Mouse (Mus musculus): ENCODE measurements around the gene Cntrob. TPM values are rescaled to one million over a fixed set of nuclear protein-coding genes. Genes with fewer than 3 reads are reported as not detected.

Cntrob gene
- polyA plus RNA-seq (2012; ENCODE audit: insufficient read depth, insufficient read length, missing spikeins) = 15.4 and 16.8 TPM in 2 replicates

GRCm38 (mm10) chr11:69323667-69324111 lies at the start of gene Cntrob, which contains the start of gene Trappc1:
Gene Cntrob (minus strand): TSS chr11:69323775.
Gene Trappc1 (plus strand): TSS chr11:69323980.
- H3K4me1 ChIP-seq (ENCODE audit: control insufficient read depth, insufficient read depth, low read length) = peaks cover 14% of the 10 kb centered on the region
- H3K4me3 ChIP-seq (ENCODE audit: insufficient read depth, low read length) = peak within 1 kb of the TSS; percentile 68
- peak within 1 kb of the TSS; percentile 64 for H3K27ac ChIP-seq (ENCODE audit: insufficient read depth, low read depth, low read length)
- TF ChIP-seq POLR2A (IDR thresholded peaks at IDR 0.05; ENCODE audit: borderline replicate concordance, low read depth, low read length) (0 out of 2 replicates have a peak, but pooled peaks have one; percentile 54), CTCF (IDR thresholded peaks at IDR 0.05; ENCODE audit: low read depth, low read length) (no peak)

- no peak overlapping the region for H3K27ac ChIP-seq (ENCODE audit: insufficient read depth, low read depth, low read length)
- no peak for TF ChIP-seq POLR2A (IDR thresholded peaks at IDR 0.05; ENCODE audit: borderline replicate concordance, low read depth, low read length)
- no peak for TF ChIP-seq CTCF (IDR thresholded peaks at IDR 0.05; ENCODE audit: low read depth, low read length)
- H3K4me3 ChIP-seq (ENCODE audit: insufficient read depth, low read length) = no peak overlapping the region
- peaks cover 2% of the 10 kb centered on the region; the same call in 1 of the 2 replicates for H3K4me1 ChIP-seq (ENCODE audit: control insufficient read depth, insufficient read depth, low read length)
These were observed 49.2 kb upstream of the Cntrob start for GRCm38 (mm10) chr11:69372780-69373170.

- no peak overlapping the region for H3K4me3 ChIP-seq (ENCODE audit: insufficient read depth, low read length)
- no peak overlapping the region for H3K27ac ChIP-seq (ENCODE audit: insufficient read depth, low read depth, low read length)
- TF ChIP-seq POLR2A (IDR thresholded peaks at IDR 0.05; ENCODE audit: borderline replicate concordance, low read depth, low read length) (no peak), CTCF (IDR thresholded peaks at IDR 0.05; ENCODE audit: low read depth, low read length) (no peak)
- H3K4me1 ChIP-seq (ENCODE audit: control insufficient read depth, insufficient read depth, low read length) = peaks cover 2% of the 10 kb centered on the region; the same call in 1 of the 2 replicates
These were observed 48.6 kb upstream of the Cntrob start for GRCm38 (mm10) chr11:69372056-69372779.

GRCm38 (mm10) chr11:69371601-69372000 lies 48.0 kb upstream of the Cntrob start:
- H3K4me1 ChIP-seq (ENCODE audit: control insufficient read depth, insufficient read depth, low read length) = peaks cover 2% of the 10 kb centered on the region; the same call in 1 of the 2 replicates
- no peak overlapping the region for H3K27ac ChIP-seq (ENCODE audit: insufficient read depth, low read depth, low read length)

GRCm38 (mm10) chr11:69370817-69371215 lies 47.2 kb upstream of the Cntrob start:
- Histone ChIP-seq H3K4me3 (ENCODE audit: insufficient read depth, low read length) (no peak overlapping the region), H3K27ac (ENCODE audit: insufficient read depth, low read depth, low read length) (no peak overlapping the region), H3K4me1 (ENCODE audit: control insufficient read depth, insufficient read depth, low read length) (peaks cover 3% of the 10 kb centered on the region)
- TF ChIP-seq CTCF (IDR thresholded peaks at IDR 0.05; ENCODE audit: low read depth, low read length) (no peak), POLR2A (IDR thresholded peaks at IDR 0.05; ENCODE audit: borderline replicate concordance, low read depth, low read length) (no peak)

More at GRCm38 (mm10) chr11:69371601-69372000, 48.0 kb upstream of the Cntrob start:
- no peak for TF ChIP-seq CTCF (IDR thresholded peaks at IDR 0.05; ENCODE audit: low read depth, low read length)
- no peak for TF ChIP-seq POLR2A (IDR thresholded peaks at IDR 0.05; ENCODE audit: borderline replicate concordance, low read depth, low read length)
- no peak overlapping the region for H3K4me3 ChIP-seq (ENCODE audit: insufficient read depth, low read length)

GRCm38 (mm10) chr11:69369990-69370816 lies 46.6 kb upstream of the Cntrob start:
- H3K4me1 ChIP-seq (ENCODE audit: control insufficient read depth, insufficient read depth, low read length) = peaks cover 8% of the 10 kb centered on the region
- H3K4me3 ChIP-seq (ENCODE audit: insufficient read depth, low read length) = no peak overlapping the region
- no peak overlapping the region for H3K27ac ChIP-seq (ENCODE audit: insufficient read depth, low read depth, low read length)
- no peak for TF ChIP-seq CTCF (IDR thresholded peaks at IDR 0.05; ENCODE audit: low read depth, low read length)
- no peak for TF ChIP-seq POLR2A (IDR thresholded peaks at IDR 0.05; ENCODE audit: borderline replicate concordance, low read depth, low read length)

GRCm38 (mm10) chr11:69369215-69369989 lies 45.8 kb upstream of the Cntrob start, which contains the start of gene Chd3:
Gene Chd3 (minus strand): TSS chr11:69369406.
- TF ChIP-seq CTCF (IDR thresholded peaks at IDR 0.05; ENCODE audit: low read depth, low read length) (no peak), POLR2A (IDR thresholded peaks at IDR 0.05; ENCODE audit: borderline replicate concordance, low read depth, low read length) (no peak)
- peak within 1 kb of the TSS; percentile 92 for H3K27ac ChIP-seq (ENCODE audit: insufficient read depth, low read depth, low read length)
- peaks cover 15% of the 10 kb centered on the region for H3K4me1 ChIP-seq (ENCODE audit: control insufficient read depth, insufficient read depth, low read length)
- H3K4me3 ChIP-seq (ENCODE audit: insufficient read depth, low read length) = peak within 1 kb of the TSS; percentile 78

- no peak for TF ChIP-seq POLR2A (IDR thresholded peaks at IDR 0.05; ENCODE audit: borderline replicate concordance, low read depth, low read length)
- Histone ChIP-seq H3K4me3 (ENCODE audit: insufficient read depth, low read length) (peak overlapping the region; percentile 78), H3K4me1 (ENCODE audit: control insufficient read depth, insufficient read depth, low read length) (peaks cover 18% of the 10 kb centered on the region), H3K27ac (ENCODE audit: insufficient read depth, low read depth, low read length) (peak overlapping the region; percentile 92)
These were observed 45.0 kb upstream of the Cntrob start for GRCm38 (mm10) chr11:69368356-69369214.

All from bone marrow macrophage, adult 2 months (primary cell).